Mouse (Mus musculus) liver, embryonic 14.5 days (tissue): Measurements from ENCODE around the gene Mast1.

Source experiments
- CTCF ChIP-seq: IDR thresholded peaks from 2 replicates; pipeline ENCODE4 v1.5.1; 2016; ENCODE audit warnings: antibody characterized with exemption, low read depth, control low read depth
- EP300 ChIP-seq: IDR thresholded peaks from 2 replicates; pipeline ENCODE4 v1.6.1; 2016; ENCODE audit warnings: antibody characterized with exemption, low read depth

DNA sequence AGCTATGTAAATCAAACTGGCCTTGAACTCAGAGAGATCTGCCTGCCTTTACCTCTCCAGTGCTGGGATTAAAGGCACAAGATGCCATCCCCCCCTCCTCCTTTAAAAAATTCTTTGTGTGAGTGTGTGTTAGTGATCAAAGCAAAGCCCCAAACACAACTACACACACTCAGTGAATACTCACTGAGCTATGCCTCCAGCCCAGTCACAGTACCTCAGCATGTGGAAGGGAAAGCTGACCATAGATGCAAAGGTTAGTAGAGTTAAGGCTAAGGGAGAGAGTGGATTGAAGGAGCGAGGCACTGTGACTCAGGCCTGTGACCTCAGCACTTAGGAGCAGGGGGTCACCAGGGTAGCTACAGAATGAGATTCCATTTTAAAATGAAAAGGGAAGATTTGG is 35.9 kb upstream of the Mast1 start:
- TF ChIP-seq CTCF (no peak), EP300 (no peak)
